Mouse (Mus musculus): Measurements from ENCODE around the gene Ell2.
"Not testable (repeated sequence)": the region's sequence is repeated elsewhere in the genome, so short reads cannot be mapped to it uniquely, and the experiment has no call there.

The Ell2 gene

GRCm38 (mm10) chr13:75706457-75706856 is at the start of gene Ell2:
Ell2 (plus strand) TSS chr13:75706757.
- DNase-seq: no peak

GRCm38 (mm10) chr13:75685438-75685837 is 21.1 kb upstream of the Ell2 start:
- no peak for DNase-seq

- DNase-seq: no peak
These were observed 19.6 kb upstream of the Ell2 start for GRCm38 (mm10) chr13:75686995-75687394.

- no peak for DNase-seq
These were observed 14.9 kb upstream of the Ell2 start for GRCm38 (mm10) chr13:75691625-75692024.

GRCm38 (mm10) chr13:75693081-75693480 is 13.5 kb upstream of the Ell2 start:
- no peak for DNase-seq

- no peak for DNase-seq
These were observed 3.7 kb upstream of the Ell2 start for GRCm38 (mm10) chr13:75702814-75703213.

GRCm38 (mm10) chr13:75706882-75707816 is 592 bp downstream of the Ell2 start:
- DNase-seq: peak; percentile 93

- DNase-seq: peak; percentile 53
These were observed 1.5 kb downstream of the Ell2 start for GRCm38 (mm10) chr13:75707821-75708636.

GRCm38 (mm10) chr13:75708637-75709002 is 2.1 kb downstream of the Ell2 start:
- DNase-seq: no peak

GRCm38 (mm10) chr13:75709026-75709778 is 2.6 kb downstream of the Ell2 start:
- DNase-seq: peak; percentile 21

- DNase-seq: peak; percentile 26
These were observed 3.6 kb downstream of the Ell2 start for GRCm38 (mm10) chr13:75710152-75710551.

- DNase-seq: not testable (repeated sequence)
These were observed 5.0 kb downstream of the Ell2 start for GRCm38 (mm10) chr13:75711517-75711916.

- DNase-seq: not testable (repeated sequence)
These were observed 6.0 kb downstream of the Ell2 start for GRCm38 (mm10) chr13:75712544-75712943.

GRCm38 (mm10) chr13:75714407-75714806 is 7.8 kb downstream of the Ell2 start:
- no peak for DNase-seq

- DNase-seq: no peak
These were observed 11.2 kb downstream of the Ell2 start for GRCm38 (mm10) chr13:75717638-75718302.

GRCm38 (mm10) chr13:75718376-75718775 is 11.8 kb downstream of the Ell2 start:
- no peak for DNase-seq

- DNase-seq: no peak
These were observed 13.1 kb downstream of the Ell2 start for GRCm38 (mm10) chr13:75719645-75720044.

- DNase-seq: no peak
These were observed 20.2 kb downstream of the Ell2 start for GRCm38 (mm10) chr13:75726569-75727373.

GRCm38 (mm10) chr13:75727932-75728331 is 21.4 kb downstream of the Ell2 start:
- no peak for DNase-seq

- no peak for DNase-seq
These were observed 23.3 kb downstream of the Ell2 start for GRCm38 (mm10) chr13:75729834-75730233.

- no peak for DNase-seq
These were observed 24.2 kb downstream of the Ell2 start for GRCm38 (mm10) chr13:75730717-75731116.

All from right cerebral cortex, adult 18-20 months (tissue).